Mouse (Mus musculus) C2C12 (cell line): ENCODE data around the gene Apela.

Experiments
- CEBPB ChIP-seq: IDR thresholded peaks from one replicate; pipeline ENCODE4 v1.6.1; 2011; ENCODE audit warnings: low read depth, mild to moderate bottlenecking, control low read depth, moderate library complexity
- CTCF ChIP-seq: IDR thresholded peaks from one replicate; pipeline ENCODE4 v1.5.1; 2011; ENCODE audit not compliant: control insufficient read depth, insufficient read depth, insufficient read length
- MAX ChIP-seq: IDR thresholded peaks from one replicate; pipeline ENCODE4 v1.6.1; 2011; ENCODE audit warnings: mild to moderate bottlenecking, control low read depth
- MYOD1 ChIP-seq: IDR thresholded peaks from one replicate; pipeline ENCODE4 v1.6.1; 2011; ENCODE audit warnings: low read depth; ENCODE audit not compliant: control insufficient read depth, insufficient read length

DNA sequence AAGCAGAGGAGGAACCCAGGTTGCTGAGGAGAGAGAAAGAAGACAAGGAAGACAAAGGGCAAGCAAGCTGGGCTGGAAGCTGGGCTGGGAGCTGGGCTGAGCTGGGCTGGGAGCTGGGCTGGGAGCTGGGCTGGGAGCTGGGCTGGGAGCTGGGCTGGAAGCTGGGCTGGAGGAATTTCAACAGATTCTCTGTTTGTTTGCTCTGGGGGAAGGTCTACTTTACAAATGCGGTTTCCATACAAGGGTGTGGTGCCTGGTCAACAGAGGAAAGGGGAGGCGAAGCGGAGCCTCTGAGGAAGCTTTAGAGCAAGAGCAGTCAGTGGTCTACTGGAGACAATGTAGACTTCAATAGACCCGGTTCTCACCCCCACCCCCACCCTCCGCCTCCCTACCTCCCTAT is 9.4 kb upstream of the Apela start:
- TF ChIP-seq CTCF = no peak
- TF ChIP-seq MYOD1 = no peak
- TF ChIP-seq MAX = no peak
- no peak for TF ChIP-seq CEBPB
